Mouse (Mus musculus): ENCODE measurements around the gene Trove2.

GRCm38 (mm10) chr1:143776446-143777411 lies at the start of gene Trove2, which contains the start of gene Uchl5:
- TF ChIP-seq CTCF (IDR thresholded peaks at IDR 0.05) (peak; percentile 95), EP300 (IDR thresholded peaks at IDR 0.05) (no peak)
